Mouse (Mus musculus): ENCODE measurements around the gene Ints3.

Ints3 gene

DNA sequence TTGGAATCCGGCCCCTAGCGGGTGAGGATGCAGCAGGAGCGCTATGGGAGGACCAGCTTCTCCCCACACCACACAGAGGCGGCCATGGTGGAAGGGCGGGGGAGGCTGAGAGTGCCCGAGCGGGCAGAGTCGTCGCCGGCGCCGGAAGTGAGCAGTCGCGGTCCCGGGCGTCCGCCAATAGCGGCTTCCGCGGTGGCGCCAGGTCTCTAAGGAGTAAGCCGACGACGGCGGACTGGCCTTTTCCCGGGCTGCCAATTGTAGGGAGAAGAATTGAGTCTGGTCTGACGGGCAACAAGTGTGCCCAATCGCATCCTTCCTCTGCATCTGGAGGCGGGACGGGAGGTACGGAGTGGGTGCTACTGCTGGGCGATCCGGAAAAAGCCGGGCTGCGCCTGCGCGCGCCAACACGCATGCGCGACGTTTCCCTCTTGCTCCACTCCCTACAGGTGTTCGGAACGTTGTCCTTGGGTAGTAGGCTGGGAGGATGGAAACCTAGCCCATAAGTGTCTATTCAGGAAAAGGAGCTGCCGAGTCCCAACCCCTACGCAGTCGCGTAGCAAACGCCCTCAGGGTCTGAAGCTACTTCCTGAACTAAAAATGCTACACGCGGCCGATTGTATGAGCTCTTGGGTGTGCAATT is at the start of gene Ints3:
Ints3 (minus strand) TSS at position 242 of the 640 bp plus-strand sequence.
- peak; percentile 99 for DNase-seq (ENCODE audit: low read depth, low spot score)

- peak; percentile 96 for DNase-seq (ENCODE audit: low read depth, low spot score)
Observed at GRCm38 (mm10) chr3:90475831-90476611, 42.6 kb upstream of the Ints3 start, which contains the start of gene Ilf2. Gene Ilf2, plus strand, starts transcription at chr3:90476126.

- DNase-seq (ENCODE audit: low read depth, low spot score), result no peak
Observed at GRCm38 (mm10) chr3:90475151-90475830, 41.9 kb upstream of the Ints3 start.

- no peak for DNase-seq (ENCODE audit: low read depth, low spot score)
Observed at GRCm38 (mm10) chr3:90472213-90472612, 38.8 kb upstream of the Ints3 start.

GRCm38 (mm10) chr3:90467618-90468300 is 34.3 kb upstream of the Ints3 start:
- no peak for DNase-seq (ENCODE audit: low read depth, low spot score)

- DNase-seq (ENCODE audit: low read depth, low spot score), result peak; percentile 39
Observed at GRCm38 (mm10) chr3:90466311-90466766, 32.9 kb upstream of the Ints3 start.

- no peak for DNase-seq (ENCODE audit: low read depth, low spot score)
Observed at GRCm38 (mm10) chr3:90465686-90466310, 32.4 kb upstream of the Ints3 start, which contains the start of gene Npr1. Gene Npr1, minus strand, starts transcription at chr3:90465866.

- no peak for DNase-seq (ENCODE audit: low read depth, low spot score)
Observed at GRCm38 (mm10) chr3:90465081-90465685, 31.8 kb upstream of the Ints3 start.

- no peak for DNase-seq (ENCODE audit: low read depth, low spot score)
Observed at GRCm38 (mm10) chr3:90464552-90465080, 31.2 kb upstream of the Ints3 start.

GRCm38 (mm10) chr3:90462579-90462978 is 29.2 kb upstream of the Ints3 start:
- DNase-seq (ENCODE audit: low read depth, low spot score), result no peak

GRCm38 (mm10) chr3:90461935-90462334 is 28.5 kb upstream of the Ints3 start:
- no peak for DNase-seq (ENCODE audit: low read depth, low spot score)

DNA sequence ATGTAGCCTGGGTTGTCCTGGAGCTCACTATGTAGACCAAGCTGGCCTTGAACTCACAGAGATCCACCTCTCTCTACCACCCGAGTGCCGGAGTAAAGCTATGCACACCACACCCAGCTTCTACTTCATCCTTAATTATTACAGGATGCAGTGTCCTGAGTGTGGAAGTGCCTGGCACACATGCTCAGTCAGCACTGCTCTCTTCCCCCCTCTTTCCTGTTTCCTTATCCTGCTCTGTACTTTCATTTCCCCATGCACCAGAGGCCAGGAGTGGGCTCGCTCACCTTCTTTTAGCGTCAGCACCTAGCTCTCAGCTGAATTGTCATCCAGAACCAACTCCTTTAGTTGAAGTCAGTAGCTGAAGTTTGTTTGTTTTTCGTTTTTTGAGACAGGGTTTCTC is 26.9 kb upstream of the Ints3 start:
- no peak for DNase-seq (ENCODE audit: low read depth, low spot score)

DNA sequence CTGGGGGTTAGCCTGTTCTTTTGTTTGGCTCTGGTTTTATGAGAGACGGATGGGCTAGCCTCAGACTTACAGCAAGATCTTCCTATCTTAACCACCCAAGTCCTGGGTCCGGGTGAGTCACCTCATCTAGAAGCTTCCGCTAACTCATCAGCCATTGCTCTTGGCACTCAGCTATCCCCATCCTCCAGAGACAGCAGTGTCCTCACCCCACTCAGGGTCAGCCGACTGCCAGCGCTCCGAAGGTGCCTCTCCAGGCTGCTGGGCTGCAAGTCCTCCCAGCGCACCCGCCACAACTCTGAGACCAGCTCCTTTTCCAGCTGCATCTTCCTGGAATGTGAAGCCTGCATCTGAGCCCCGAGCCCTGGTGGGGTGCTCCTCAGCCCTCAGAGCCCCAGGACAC is 26.3 kb upstream of the Ints3 start:
- no peak for DNase-seq (ENCODE audit: low read depth, low spot score)

DNA sequence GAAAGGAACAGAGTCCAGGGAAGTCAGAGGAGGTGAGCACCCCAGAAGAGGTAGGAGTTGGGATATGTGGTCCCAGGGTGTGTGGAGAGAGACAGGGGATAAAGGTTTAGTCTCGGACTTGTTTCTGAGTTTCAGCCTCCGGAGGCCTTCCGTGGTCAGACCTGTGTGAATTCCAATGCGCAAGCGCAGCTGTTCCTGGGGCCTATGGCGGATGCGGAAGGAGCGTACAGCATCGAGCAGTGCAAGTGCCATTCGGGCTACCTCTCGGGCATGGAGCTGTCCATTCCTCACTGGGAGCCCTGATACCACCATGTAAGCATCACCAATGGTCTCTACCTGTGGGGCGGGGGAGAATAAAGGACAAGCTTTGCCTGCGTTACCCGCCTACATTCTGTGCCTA is 21.5 kb upstream of the Ints3 start:
- no peak for DNase-seq (ENCODE audit: low read depth, low spot score)

DNA sequence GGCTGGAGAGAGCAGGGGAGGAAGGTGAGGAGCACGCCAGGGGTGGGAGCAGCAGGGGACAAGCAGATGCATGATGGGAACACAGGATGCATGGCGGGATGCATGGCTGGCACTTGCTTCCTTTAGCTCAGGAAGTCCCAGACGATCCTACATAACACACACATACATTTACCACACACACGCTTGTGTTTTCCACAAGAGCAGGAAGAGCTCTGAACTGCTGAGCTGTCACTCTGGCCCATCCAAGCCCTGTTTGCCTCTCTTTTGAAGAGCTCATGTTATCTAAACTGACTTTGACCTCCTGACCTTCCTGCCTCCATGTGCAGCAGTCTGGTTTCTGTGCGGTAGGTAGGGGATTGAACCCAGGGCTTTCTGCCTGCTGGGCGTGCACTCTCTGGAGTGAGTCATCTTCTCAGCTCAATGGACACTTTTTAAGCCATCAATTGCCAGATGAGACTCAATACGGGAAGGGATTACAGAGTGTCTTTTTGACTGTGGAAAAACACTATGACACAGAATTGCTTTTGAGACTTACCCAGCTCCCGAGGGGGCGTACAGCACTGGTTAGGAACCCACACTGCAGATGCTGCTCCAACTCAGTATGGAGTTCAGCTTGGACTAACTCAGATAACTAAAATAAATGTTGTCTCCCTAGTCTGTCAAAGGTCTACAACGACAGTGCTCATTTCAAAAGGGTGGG is 18.1 kb upstream of the Ints3 start:
- DNase-seq (ENCODE audit: low read depth, low spot score), result no peak

- DNase-seq (ENCODE audit: low read depth, low spot score), result no peak
Observed at GRCm38 (mm10) chr3:90450874-90451273, 17.5 kb upstream of the Ints3 start.

DNA sequence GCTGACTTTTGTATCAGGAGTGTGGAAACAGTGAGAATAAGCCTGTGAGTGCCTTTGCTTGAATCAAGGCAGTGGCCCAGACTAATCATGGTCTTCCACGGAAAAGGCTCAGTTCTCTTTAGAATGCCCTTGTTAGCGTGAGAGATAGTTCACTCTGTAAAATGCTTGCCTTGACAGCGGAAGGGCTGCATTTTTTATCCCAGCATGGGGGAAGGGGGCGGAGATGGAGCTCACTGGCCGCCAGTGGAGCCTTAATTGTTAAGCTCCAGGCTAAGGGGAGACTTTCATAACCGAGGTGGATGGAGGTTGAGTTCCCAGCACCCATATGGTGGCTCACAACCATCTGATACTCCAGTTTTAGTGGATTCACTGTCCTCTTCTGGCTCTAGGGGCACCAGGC is 15.2 kb upstream of the Ints3 start:
- DNase-seq (ENCODE audit: low read depth, low spot score), result no peak

DNA sequence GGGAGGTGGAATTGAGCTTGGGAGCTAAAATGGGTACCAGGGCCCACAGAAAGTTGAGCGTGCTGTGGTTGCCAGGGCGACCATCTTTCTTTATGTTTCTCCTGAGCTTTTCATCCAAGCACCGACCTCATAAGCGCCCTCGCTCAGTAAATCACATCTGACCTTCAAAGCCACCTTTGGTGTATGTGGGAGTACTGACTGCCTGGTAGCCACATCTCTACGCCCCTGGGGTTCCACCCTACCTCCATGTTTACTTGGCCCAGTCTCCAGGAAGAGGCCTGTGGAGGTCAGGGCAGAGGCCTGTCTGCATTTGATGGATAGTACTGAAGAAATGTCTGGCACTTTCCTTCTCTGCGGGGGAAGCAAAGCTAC is 13.7 kb upstream of the Ints3 start:
- DNase-seq (ENCODE audit: low read depth, low spot score), result no peak

DNA sequence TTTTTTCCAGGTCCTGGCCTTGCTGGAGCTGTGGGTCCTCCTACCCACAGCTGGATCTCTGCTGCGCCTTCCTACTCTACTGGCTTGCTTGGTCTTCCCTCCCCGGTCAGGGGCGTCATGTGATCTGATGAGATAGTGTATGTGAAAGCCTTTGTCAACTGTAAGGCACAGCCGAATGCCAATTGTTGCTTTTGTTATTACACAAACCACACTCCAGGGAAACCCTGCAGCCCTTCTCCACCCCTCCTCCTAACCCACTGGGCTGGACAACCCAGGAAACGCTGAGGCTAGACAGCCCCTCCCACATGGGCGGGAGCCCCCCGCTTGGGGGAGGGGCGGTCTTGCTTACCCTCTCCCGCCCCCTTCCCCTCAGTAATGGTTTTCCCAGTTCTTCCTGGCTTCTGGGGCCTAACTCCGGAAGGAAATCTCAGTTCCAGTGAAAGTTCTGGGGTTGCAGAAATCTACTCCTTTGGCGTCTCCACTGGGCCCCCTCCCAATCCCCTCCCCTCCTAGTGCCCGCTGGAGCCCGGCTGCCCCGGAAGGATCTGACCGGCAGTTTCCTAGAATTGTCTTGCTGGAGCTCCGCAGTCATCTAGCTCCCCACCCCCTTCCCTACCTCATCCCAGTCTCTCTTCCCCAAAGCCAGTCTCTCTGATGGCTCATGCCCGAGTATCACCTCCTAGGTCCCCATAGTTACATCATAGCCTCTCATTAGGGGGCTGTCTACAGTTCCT is 13.1 kb upstream of the Ints3 start:
- DNase-seq (ENCODE audit: low read depth, low spot score), result no peak
